Mouse (Mus musculus) embryonic fibroblast, embryonic 13.5 days (primary cell): ENCODE measurements around the gene Mettl26.

ENCODE experiments used
- CTCF ChIP-seq: IDR thresholded peaks from 2 replicates; pipeline ENCODE4 v1.5.1; 2011; ENCODE audit warnings: mild to moderate bottlenecking, control low read depth, low read length, moderate library complexity, borderline replicate concordance; ENCODE audit not compliant: insufficient read depth
- POLR2A ChIP-seq: IDR thresholded peaks from 2 replicates; pipeline ENCODE4 v1.6.1; 2011; ENCODE audit warnings: low read depth, mild to moderate bottlenecking, control low read depth, low read length, moderate library complexity

DNA sequence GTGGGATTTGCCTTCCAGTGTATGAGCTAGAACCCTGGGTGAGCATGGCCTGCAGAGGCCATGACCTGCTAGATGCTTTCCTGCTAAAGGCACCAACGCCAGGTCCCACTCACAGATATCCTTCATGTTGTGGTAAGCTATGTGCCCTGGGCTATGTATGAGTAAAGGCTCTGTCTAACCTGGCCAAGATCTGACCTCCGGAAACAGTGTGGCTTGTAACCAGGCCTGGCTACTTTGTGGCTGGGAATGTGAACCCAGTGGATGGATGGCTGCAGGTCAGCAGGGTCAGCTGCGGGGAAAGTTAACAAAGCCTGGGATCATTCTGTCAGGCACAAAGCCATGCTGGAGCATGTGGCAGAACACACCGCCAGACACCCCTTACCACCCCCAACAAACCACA is 6.8 kb downstream of the Mettl26 start:
- TF ChIP-seq CTCF (no peak), POLR2A (no peak)
